Mouse (Mus musculus) lung, adult 18-20 months (tissue): ENCODE measurements around the gene Csad.
"Not testable (repeated sequence)": the region's sequence is repeated elsewhere in the genome, so short reads cannot be mapped to it uniquely, and the experiment has no call there.

Experiments
- DNase-seq, 2 experiments: peaks; one replicate each; pipeline ENCODE4 v3.0.0; 2022; ENCODE audit warnings: mixed read lengths in 2 of 2

Gene Csad

DNA sequence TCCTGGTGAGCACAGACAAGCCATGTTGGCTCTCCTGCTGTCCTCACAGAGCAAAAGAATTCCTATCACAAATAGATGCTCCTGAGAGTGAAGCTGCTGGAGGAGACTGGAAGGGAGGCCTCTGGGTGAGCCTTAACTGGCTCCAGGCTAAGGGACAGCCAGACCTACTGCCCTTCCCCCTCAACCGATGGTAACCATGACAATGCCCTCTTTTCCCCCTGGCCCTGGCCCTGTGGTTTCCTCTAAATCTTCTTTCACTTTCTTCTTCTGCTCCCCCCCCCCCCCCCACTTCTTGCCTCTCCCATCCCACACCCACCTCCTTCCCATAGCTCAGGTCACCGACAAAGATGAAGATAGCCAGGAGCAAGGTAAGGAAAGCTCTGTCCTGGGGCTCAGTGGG is 29.4 kb upstream of the Csad start:
- peak in 1 of 2 experiments; percentile 29 for DNase-seq

DNA sequence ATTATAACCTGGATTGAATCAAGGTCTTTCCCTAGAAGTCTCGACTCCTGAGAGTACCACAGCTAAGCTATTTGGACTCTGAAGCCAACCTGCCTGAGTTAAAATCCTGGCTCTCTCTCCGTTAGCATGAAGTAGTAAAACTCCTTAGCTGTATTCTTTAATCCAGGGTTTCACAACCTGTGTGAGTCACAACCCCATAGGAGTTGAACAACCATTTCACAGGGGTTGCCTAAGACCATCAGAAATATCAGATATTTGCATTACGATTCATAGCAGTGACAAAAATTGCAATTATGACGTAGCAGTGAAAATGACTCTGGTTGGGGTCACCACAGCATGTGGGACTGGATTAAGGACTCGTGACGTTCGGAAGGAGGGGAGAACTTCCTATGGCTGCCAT is 28.2 kb upstream of the Csad start:
- DNase-seq, result no peak

DNA sequence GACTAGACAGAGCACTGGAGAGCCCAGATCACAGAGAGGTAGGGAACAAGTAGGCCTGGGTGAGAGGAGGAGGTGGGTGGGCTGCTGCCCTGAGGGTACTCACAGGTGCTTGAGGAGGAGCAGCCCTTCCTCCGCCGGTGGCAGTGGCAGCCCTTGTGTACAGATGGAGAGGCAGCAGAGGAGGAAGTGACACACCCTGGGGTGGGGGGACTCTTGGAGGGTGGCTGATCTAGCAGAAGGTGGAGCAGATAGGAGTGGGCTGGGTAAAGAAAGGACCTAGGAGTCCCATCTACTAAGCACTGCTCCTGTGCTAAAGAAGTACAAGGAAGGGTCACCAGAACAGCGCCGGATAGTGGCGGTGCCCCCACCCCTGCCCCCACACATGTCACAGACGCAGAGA is 27.2 kb upstream of the Csad start, which contains the start of gene Itgb7:
Itgb7 (minus strand) TSS at position 197 of the 400 bp plus-strand sequence.
- peak in 1 of 2 experiments; percentile 58 for DNase-seq

DNA sequence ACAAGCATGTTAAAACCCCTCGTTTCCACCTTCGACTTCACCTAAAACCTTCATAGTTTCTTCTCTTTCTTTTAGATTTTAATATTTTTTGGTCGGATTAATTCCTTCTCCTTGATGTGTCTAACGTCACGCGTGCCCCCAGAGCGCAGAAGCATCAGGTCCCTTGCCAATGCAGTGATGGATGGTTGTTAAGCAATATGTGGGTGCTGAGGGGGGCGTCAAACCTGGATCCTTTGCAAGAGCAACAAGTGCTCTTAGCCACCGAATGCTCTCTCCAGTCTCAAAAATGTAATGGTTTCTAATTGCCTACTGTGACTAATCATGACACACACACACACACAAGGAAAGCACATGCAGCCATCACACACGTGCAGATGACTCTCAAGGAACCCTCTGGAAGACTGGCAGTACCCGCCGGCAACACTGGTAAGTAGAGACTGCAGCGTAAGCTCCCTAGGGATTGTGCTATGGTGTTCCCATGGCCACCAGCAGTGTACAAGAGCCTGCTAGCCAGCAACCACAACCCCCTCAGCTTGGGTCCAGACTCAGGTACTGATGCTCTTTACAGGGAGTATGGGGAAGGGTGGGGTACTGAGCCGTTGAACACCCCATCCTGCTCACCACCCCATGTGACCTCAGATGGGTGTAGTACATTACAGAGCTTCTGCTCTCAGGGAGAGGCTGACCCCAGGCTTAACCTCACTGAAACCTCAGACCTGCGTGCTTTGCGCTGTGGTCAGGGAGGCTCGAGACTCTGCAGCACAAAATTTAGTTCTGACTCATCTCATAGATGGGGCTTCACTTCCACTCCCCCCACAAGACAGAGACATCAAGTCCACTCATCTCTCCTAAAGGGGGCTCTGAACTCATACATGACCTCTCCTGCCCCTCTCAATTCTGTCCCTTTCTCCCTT is 26.1 kb upstream of the Csad start:
- no peak for DNase-seq

DNA sequence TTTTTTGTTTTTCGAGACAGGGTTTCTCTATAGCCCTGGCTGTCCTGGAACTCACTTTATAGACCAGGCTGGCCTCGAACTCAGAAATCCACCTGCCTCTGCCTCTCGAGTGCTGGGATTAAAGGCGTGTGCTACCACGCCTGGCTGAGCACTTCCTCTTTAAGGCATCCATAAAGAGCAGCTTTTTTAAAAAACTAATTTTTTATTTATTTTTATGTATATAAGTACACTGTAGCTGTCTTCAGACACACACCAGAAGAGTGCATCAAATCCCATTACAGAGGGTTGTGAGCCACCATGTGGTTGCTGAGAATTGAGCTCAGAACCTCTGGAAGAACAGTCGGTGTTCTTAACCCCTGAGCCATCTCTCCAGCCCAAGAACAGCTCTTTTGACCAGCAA is 21.1 kb upstream of the Csad start:
- not testable (repeated sequence) for DNase-seq

DNA sequence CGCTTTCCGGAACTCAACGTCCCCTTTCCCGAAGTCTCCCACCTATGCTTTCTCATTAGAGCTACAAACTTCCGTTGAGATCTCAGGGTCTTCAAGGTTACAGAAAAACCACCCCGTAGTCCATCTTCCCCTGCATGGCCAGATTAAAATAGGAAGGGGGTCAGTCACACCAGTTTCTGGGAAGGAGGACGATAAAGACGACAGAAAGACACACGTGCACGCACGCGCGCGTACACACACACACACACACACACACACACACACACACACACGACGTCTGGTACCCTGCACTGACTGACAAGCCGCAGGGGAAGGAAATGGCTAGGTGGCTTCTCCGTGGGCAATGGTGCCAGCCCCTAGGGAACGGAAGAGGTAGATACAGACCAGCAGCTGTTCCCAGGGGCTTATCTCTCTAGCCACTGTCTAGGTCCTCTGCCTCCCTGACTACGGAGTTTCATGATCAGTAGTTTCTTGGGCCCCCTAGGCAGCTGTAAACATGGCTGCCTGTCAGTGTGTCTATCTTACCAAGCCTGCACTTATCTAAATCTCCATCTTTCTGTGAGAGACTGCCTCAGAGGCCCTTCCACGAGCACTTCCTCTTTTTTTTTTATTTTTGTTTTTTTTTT is 20.6 kb upstream of the Csad start:
- DNase-seq, result peak in 1 of 2 experiments; percentile 41

DNA sequence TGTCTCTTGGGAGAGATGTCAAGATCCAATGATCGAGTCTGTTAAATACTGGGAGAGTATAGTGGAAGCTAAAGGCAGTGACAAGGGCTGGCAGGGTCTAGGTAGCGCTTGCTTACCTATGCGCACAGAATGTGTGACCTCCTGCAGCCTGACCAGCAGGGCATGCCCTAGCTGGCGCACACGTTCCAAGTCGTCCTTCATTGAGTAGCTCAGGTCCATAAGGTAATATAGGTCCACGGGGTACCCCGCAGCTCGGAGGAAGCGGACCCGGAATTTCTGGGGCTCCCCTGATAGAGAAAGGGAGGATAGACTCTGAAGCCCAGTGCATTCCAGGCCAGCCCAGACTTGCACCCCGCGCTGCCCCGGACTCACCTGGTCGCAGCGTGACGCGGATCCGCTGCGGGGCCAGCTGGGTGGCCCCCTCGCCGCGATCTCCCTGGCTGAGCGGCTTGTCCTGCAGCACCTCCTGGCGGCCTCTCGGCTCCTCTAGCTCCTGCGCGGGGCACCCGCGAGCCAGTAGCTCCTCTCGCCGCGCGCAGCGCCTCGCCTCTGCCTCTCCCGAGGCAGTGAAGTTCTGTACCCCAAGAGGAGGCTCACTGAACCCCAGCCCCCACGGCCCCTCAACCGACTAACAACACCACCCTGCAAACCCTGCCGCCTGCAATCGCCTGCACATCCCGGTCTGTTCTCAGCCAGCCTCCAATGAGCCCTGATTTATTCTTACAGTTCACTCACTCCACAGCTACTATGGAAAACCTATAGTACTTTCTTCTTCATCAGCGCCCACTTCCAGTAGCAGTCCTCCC is 19.9 kb upstream of the Csad start:
- DNase-seq, result peak; percentile 80 to 86

DNA sequence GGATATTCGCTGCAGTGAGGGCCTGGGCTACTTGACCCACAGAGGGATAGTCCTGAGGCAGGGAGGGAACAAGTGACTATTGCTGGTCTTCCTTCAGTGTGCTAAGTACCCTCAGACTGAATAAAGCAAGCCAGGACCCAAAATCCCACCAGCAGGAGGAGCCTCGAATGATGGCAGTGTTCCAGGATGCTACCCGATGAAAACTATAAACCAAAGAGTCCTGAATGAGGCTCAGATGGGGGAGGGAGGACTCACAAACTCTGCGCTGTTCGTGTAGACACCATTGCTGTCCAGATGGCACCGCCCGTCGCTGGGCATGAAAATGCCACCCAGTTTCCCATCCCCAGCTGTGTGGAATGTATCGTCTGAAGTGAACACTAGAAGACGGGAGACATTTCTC is 17.9 kb upstream of the Csad start:
- DNase-seq, result no peak

DNA sequence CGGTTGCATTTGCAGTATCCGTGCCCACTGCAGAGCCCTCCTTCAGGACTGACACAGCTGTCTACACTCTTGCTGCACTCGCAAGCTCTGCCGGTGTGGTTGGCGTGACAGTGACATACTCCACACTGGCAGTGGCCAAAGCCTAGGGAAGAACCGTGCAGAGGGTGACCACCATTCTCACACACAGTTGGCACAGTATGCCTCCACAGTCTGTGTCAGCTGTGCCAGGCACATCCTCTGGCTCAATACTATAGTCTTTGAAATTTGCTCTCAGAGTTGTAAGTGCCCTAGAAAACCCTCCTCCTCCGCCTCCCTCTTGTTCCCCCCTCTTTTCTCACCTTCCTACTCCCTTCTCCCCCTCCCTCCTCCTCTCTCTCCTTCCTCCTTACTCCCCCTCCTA is 12.8 kb upstream of the Csad start:
- DNase-seq, result no peak

DNA sequence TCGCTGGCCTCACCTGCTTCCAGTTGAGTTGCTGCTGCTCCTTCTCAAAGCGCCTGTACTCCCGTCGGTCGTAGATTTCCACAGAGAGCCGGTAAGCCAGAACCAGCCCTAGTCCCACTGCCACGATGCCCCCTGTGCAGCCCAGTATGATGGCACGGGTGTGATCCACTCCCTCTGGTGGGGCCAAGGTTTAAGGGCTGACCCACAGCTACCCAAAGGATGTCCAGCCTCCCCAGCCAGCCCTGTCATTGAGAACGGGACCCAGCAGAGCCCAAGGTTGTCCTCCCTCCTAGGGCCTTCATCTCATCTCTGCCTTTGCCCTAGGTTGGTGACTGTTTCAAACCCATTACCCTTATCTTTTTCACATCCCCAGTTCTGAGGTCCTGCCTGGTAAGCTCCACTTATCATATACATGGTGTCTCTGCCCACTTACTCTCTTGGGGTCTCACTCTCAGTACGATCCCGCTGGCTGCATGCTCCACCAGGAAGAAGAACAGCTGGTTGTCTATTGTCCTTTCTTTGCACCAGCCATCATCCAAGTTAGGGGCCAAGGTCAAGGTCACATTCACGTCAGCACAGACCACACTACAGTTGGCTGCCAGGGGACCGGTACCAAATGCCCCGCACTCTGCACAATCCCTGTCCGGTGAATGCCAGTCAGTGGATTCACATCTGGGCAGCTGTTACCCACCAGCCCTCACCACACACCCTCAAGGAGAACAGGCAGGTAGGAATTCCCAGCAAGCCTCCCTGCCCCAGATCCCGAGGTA is 12.1 kb upstream of the Csad start:
- no peak for DNase-seq

DNA sequence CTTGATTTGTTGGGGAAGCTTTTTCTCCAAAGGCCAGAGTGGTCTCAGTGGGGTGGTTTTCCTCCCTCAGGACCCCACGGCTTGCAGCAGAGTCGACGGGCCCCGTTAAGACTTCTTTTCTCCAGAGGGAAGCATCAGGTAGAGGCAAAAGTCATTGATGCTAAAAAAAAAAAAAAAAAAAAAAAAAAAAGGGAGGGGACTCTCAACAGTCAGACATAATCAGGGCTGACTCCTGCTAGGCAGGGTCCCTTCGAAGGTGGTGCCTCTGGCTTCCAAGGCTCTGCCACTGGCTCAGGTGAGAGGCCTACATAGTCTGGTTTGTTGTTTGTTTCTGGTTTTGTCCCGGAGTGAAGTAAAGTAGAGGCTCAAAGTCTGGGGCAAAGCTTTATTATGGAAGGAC is 11.1 kb upstream of the Csad start:
- DNase-seq, result no peak

DNA sequence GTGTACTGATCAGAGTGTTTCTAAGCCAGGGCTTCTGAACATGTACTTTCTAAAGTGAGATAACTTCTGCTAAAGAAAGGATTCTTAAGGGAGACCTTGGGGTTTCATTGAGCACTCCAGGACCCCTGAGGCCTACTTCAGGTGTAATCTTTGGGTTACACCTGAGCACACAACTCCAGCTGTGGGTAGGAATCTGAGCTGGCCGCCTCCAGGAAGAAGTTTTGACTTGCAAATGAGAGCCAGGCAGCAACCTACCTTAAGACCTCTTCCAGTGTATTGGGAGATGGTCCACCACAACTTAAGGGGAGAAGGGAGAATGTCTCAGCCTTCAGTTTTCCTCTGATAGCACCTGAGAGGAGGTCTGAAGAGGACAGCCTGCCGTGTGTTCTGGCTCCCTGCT is 9.6 kb upstream of the Csad start:
- no peak for DNase-seq

DNA sequence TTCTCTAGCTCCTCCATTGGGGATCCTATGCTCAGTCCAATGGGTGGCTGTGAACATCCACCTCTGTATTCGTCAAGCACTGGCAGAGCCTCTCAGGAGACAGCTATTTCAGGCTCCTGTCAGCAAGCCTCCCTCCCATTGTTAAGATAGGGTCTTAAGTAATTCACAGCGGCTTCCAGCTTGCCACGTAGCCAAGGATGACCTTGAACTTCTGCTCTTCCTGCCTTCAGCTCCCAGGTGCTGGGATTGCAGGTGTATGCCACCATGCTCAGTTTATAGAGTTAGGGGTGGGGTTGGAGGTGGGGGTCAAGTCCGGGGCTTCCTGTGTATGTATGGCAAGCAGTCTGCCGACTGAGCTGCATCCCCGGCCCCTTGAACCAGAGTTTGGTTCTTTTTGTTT is 7.4 kb upstream of the Csad start:
- DNase-seq, result no peak

DNA sequence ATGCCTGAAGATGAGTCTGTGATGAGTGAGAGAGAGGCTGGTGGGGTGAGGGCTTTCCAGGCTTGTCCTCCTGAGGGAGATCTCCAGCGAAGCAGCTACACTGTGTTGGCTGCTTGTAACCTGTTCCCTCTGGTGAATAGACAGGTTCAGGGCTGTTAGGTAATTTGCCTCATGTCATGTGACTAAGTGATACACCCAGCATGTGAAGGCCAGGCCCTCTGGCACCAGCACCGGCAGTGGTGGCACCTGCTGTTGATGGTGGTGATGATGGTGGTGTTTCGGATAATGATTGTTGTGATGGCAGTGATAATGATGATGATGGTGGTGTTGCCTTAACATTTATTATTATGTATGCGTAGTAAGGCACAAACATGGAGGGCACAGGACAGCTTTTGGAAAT is 6.3 kb upstream of the Csad start:
- no peak for DNase-seq

DNA sequence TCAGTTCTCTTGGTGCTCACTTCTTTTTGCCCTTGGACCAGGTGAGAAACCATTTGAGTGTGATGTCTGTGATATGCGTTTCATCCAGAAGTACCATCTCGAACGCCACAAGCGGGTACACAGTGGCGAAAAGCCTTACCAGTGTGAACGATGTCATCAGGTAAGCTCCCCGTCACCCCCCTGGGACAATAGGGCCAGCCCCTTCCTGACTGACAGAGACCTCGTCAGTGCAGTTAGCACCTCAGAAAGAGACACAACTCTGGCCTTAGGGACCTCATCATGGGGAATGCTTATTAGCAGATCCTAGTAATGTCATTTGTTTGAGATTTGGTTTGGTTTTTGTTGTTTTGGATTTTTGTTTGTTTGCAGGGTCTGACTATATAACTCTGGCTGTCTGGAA is 4.6 kb upstream of the Csad start:
- no peak for DNase-seq

DNA sequence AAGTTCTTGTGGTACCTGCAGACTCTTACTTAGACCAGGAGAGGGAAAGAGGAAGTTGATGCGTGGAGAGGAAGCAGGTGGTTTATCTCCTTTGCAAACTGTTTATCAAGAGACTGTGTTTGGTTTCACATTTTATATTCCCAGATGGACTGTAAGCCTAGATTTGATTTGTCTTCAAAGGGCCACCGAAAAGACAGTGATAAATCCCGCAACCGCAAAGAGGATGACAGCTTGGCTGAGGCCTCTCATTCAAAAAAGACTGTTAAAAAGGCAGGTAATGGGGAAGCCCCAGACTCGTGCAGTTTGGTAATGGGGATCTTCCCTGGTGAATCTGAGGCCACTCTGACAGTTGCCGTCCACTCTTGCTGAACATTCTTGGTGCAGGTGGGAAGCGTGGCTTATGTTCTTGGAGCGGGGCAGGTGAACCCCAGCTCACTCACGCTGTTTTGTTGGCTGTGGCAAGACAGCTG is 3.6 kb upstream of the Csad start:
- no peak for DNase-seq

DNA sequence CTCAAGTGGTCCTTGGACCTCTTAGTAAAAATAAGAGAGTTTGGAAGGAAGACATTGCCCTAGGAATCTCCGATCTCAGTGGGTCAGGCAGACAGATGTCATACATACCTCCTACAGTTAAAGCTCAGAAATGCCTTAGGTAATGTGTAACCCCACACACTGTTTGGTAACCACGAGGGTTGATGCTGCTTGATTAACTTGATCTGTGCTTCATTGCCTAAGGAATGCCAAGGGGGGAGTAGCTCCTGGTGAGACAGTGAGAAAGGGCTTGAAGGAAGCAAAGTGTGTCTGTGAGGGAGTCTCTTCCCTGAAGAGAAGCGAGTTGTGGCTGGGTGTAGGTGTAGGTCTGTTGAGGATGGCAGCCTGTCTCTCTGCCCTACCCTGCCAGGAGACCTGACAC is 2.8 kb upstream of the Csad start:
- DNase-seq, result no peak

DNA sequence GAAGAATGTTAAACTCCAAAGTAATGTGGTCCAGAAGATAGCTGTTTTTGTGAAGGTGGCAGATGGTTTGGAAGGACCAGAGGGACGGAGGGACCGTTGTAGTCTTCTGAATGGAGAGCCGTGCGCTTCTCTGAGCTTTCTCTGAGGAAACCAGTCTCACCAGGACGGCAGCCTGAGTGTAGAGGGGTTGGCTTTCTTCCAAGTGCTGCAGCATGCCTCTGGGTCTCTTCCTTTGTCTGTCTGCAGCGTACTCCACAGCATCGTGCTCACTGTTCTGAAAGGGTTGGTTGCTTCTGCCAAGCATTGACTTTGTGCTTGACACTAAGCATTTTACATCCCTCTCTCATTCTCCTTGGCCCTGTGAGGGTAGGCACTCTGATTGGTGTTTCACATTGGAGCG is 1.3 kb upstream of the Csad start:
- no peak for DNase-seq

DNA sequence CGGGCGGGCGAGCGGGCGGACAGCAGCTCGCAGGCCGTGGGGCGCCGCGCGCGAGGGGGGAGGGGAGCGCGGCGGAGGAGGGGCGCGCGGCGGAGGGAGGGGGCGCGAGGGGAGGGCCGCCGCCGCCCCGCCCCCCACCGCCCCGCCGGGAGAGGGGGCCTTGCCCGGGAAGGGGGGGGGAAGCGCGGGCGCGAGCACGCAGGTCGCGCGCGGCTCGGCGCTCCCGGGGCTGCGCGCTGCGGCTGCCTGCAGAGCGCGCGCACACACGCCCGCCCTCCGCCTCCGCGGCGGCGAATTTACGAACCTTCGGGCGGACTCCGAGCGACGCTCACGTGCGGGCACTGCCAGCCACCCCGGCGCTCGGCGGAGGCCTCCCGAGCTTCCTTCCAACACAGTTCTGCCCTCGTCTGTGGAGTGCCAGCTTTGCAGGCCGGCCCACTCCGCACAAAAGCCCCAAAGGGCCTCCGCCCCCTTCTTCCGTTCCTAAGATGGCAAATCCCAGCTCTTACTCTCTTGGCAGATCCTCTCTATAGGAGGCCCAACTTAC is 616 bp downstream of the Csad start:
- peak; percentile 67 to 68 for DNase-seq

DNA sequence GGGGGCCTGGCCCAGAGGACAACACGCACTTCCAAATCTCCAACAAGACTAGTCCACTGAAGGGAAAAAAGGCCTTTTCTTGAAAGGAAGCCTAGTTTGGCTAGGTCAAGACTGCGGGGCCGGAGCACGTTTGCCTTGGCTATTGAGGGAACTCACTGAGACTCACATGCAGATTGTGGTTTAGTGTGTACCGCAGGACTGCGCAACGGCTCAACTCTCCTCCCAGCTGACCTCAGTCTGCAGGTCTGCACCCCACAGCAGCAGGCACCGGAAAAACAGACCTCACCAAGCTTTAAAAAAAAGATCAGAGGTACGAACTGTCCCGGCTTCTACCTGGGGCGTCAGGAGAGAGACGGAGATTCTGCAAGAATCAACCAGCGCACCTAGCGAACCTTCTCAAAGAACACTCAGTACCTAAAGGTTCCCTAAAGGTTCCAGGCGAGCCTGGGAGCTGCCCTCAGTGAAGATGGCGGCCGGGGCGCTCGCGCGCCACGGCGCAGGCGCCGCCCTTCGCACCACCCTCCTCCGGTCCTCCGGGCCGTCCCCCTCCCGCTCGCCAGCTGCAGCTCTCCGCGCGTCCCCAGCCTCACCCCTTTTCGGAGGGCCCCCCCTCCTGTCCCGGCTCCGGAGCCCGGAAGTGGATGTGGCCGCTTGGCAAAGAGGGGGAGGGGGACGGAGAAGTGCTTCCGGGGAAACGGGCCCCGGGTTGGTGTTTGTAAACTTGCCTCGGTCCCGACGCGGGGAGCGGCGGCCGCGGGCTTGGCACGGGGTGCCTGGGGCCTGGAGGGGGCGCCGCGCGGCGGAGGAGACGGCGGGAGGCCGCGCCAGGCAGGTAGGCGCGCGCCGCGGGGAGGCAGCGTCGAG is 1.3 kb downstream of the Csad start, which contains the start of gene Zfp740:
Zfp740 (plus strand) TSS at position 279 of the 864 bp plus-strand sequence.
- DNase-seq, result peak; percentile 97 to 98

DNA sequence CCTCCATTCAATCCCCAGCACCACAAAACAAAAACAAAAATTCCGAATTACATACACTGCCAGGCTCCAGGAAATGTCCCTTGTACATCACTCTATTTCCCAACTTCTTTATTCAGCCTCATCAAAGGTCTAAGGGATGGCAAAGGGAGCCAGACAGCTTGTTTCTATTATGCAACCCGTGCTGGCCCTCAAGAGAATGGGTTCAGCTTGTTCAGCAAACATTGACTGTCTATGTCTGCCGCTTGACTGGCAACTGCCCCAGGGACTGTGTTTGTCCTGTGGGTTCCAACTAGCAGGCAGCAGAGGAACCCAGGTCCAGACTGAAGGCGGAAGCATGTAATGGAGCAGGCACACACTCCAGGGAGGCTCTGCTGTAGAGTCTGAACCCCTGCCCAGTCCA is 5.7 kb downstream of the Csad start:
- DNase-seq, result peak; percentile 65 to 78
